Mouse (Mus musculus) kidney, postnatal 10 days (tissue): Measurements from ENCODE around the gene D130043K22Rik.
"Not testable (repeated sequence)": the region's sequence is repeated elsewhere in the genome, so short reads cannot be mapped to it uniquely, and the experiment has no call there.

ENCODE experiments used
- DNase-seq: peaks from one replicate; pipeline ENCODE4 v3.0.0; 2021; ENCODE audit warnings: mixed read lengths

D130043K22Rik gene

DNA sequence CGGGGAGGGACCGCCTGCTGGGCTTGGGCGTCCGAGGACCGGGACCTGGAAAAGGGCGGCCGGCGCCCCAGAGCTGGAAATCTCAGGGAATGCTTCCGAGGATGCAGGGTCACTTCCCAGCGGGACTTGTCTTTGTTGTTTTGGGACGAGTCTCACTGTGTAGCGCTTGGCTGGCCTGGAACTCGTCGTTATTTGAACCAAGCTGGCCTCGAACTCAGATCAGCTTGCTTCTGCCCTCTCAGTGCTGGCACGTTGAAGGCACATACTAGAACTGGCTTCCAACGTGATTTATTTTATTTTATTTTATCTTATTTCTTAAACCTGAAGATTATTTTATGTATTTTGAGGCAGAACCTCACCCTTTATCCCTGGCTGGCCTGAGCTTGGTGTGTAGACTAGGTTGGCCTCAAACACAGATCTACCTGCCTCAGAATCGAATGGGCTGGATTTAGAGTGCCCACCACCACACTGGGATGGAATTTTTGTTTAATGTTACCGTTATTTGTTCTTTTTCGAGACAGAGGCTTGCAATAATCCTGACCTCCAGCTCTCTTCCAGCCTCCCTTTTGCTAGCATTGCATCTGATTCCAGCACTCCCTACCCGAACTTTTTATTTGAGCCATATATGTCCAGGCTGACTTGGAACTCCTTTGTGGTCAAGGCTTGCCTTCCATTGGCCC, 12.7 kb upstream of the D130043K22Rik start:
- DNase-seq, result no peak

GRCm38 (mm10) chr13:24832811-24833155, 12.2 kb upstream of the D130043K22Rik start:
- DNase-seq, result no peak

DNA sequence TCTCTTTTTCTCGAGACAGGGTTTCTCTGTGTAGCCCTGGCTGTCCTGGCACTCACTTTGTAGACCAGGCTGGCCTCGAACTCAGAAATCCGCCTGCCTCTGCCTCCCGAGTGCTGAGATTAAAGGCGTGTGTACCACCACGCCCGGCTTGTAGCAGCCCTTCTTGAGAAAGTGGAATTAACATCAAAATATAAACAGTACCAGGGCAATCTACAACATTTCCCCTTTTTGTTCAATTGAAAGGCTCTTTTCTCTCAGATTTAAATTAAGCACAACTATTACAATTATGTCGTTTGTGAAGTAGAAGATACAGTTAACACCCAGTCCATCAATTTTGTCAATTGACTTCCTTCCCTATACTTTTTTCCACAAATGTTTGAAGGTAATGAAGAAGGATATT, 7.2 kb upstream of the D130043K22Rik start:
- DNase-seq, result not testable (repeated sequence)

GRCm38 (mm10) chr13:24839831-24840230, 5.1 kb upstream of the D130043K22Rik start:
- no peak for DNase-seq

GRCm38 (mm10) chr13:24841702-24842101, 3.2 kb upstream of the D130043K22Rik start:
- DNase-seq, result no peak

DNA sequence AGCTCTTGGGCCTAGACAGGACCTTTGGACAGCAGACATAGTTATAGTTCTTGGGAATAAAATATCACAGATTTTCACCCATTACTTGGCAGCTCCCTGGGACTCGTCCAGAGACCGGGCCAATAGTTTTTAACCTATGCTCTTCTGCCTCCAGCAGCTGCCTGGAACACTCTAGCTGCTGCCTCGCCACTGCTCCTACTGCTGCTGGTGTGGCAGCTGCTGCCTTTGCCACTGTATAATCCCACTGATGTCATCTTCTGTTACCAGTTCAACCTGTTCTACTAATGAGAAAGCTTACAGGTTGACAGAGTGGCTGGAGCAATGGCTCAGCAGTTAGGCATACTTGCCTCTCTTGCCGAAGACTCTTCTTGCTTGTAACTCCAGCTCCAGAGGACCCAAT, 4.4 kb downstream of the D130043K22Rik start:
- DNase-seq, result no peak

- DNase-seq, result no peak
Measured at GRCm38 (mm10) chr13:24851989-24852388, 7.1 kb downstream of the D130043K22Rik start.

GRCm38 (mm10) chr13:24852570-24852969, 7.6 kb downstream of the D130043K22Rik start:
- DNase-seq, result no peak

DNA sequence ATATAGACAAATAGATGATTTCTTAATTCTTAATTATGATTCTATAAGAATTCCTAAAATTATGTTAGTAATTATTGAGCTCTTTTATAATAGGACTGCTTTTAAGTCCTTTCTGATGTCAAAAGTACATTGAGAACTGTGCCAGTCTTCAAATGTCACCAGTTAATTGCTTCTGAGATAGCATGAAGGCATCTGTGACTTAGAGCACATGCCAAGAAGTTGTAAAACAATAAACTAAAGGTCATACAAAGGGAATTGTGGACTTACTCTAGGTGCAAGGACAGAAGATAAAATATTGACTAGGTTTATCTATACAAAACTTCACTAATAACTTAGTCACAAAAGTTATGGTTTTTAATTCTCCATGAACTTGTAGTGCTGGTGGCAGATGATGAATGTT, 14.2 kb downstream of the D130043K22Rik start:
- DNase-seq, result no peak

GRCm38 (mm10) chr13:24861084-24861483, 16.1 kb downstream of the D130043K22Rik start:
- no peak for DNase-seq

DNA sequence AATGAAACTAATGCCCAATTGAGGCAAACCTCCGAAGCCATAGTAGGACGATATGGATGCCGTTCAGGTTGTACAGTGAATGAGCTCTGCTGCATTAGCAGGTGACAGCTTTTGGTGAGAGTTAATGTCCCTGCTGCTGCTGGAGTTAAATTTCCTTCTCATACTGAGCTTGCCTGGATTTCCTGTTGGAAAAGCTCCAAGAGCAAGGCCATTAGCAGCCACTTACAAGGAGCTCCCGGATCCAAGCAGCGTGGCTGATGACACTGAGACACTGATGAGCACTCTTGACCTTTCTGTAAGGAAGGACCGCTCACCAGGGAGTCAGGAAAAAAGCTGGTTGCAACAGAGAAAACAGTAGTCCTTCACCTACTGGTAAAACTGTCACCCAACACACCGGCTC, 17.1 kb downstream of the D130043K22Rik start:
- DNase-seq, result peak; percentile 50

GRCm38 (mm10) chr13:24862520-24862919, 17.6 kb downstream of the D130043K22Rik start:
- peak; percentile 67 for DNase-seq

GRCm38 (mm10) chr13:24866430-24867402, 21.8 kb downstream of the D130043K22Rik start:
- DNase-seq, result no peak

DNA sequence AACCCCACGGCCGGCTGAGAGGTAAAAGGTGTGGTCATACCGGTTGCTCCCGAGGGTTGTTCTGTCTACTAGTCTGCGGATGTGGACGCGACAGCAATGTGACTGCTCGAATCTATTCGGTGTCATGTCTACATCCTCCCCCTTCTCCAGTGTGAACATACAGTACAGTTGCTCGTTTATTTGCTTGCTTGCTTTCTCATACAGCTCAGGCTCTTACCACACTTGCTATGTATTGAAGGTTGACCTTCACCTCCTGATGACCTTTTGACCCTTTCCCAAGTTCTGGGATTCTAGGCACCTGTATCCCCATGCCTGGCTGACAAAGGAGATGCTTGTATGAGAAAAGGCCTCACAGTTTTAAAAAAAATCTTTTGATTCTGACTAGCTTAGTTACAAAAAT, 22.9 kb downstream of the D130043K22Rik start:
- no peak for DNase-seq

DNA sequence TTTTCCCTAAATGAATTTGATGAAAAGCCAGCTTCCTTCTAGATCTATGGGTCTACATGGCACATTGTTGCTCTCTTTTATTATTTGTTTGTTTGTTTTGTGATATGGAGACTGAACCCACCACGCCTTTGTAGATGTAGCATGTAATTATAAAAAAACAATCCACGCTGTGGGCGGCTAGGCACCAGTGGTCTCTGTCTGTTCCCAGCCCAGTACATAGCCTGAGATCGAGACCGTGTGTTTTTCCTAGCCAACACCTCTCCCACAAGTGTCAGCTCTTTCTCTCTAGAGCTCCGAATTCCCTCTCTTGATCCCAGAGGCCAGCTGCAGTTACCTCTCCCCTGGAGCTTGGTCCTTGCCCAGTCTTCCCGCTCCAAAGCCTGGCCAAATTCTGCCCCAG, 23.3 kb downstream of the D130043K22Rik start:
- DNase-seq, result no peak

DNA sequence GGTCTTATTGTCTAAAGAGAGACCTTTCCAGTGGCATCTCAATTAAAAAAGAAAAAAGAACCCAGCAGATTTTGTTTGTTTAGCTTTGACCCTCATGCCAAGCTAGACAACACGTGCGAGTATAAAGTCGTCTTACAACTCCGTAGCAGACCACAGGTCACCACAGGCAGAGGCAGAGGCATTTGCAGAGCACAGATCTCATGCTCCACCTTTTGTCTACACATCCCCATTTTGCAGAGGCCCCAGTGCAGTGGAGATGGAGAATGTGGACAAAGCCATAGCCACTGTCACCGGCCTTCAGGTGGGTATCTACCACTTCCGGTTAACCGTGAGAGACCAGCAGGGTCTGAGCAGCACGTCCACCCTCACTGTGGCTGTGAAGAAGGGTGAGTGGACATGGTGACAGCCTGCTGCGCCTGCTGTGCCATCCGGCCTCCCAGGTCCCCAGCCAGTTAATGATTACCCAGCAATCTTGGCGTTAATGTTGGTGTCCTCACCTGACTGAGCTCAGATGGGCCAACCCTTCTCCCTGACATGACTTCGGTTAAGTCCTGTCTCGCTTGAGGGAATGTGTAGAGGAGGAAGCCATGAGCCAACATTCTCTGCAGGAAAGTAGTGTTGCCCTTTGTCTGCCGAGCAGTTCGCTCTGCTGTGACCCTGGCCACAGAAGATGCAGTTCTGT, 34.6 kb downstream of the D130043K22Rik start:
- peak; percentile 76 for DNase-seq

GRCm38 (mm10) chr13:24880208-24880607, 35.3 kb downstream of the D130043K22Rik start:
- no peak for DNase-seq

GRCm38 (mm10) chr13:24880704-24881103, 35.8 kb downstream of the D130043K22Rik start:
- DNase-seq, result peak; percentile 67

- peak; percentile 63 for DNase-seq
Measured at GRCm38 (mm10) chr13:24882411-24882810, 37.5 kb downstream of the D130043K22Rik start.

DNA sequence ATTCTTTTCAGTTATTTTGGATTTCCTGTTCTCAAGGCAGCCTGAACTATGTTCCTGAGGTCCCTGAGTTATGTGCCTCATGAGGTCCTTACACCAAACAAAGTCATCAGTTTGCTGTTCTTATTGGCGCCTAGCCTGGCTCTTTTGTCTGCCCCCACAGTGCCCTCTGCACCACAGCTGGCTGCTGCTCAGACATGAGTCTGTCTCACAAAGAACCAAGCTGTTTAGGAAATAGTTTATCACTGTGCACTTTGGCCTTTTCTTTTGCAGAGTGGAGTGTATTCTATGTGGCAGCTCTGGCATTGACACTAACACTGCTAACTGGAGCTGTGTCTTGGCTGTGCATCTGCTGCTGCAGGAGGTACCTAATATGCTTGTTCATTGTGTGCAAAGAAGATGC, 44.6 kb downstream of the D130043K22Rik start:
- peak; percentile 62 for DNase-seq

DNA sequence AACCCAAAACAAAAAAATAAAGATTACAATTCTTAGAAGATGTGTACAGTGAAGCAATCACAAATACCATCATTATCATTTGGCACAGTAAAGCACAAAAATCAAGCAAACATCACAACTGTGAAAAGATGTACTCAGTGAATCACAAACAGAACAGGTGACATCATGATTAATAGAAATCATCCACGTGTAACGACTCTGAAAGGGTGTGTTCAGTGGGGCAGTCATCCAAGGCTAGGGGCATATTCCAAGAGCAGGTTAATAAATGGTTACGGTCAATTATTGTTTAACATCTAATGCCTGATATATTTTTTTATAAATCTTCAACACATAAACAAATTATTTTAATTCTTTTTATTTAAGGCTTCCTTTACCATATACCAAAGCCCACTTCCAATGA, 47.6 kb downstream of the D130043K22Rik start:
- DNase-seq, result peak; percentile 33

DNA sequence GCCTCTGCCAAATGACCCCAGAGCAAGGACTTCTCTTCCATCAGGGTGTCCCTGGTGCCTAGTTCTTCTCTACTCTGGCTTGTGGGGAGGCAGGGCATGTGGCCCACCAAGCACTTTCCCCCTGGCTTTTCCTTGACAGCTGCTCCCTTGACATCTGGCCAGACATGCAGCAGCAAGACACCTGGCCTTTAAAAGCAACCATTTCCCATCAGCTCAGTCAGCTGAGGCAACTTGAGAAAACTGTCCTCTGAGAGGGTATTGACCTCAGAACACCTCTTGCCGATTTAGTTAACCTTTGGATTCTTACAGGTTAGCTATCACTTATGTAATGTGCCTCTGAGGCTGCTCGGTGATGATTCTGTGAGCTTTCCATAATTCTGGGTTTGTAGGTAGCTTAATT, 48.9 kb downstream of the D130043K22Rik start:
- DNase-seq, result peak; percentile 34

GRCm38 (mm10) chr13:24901916-24902315, 57.0 kb downstream of the D130043K22Rik start:
- no peak for DNase-seq
